Mouse (Mus musculus): Measurements from ENCODE around the gene Plcl1.

Plcl1 gene

DNA sequence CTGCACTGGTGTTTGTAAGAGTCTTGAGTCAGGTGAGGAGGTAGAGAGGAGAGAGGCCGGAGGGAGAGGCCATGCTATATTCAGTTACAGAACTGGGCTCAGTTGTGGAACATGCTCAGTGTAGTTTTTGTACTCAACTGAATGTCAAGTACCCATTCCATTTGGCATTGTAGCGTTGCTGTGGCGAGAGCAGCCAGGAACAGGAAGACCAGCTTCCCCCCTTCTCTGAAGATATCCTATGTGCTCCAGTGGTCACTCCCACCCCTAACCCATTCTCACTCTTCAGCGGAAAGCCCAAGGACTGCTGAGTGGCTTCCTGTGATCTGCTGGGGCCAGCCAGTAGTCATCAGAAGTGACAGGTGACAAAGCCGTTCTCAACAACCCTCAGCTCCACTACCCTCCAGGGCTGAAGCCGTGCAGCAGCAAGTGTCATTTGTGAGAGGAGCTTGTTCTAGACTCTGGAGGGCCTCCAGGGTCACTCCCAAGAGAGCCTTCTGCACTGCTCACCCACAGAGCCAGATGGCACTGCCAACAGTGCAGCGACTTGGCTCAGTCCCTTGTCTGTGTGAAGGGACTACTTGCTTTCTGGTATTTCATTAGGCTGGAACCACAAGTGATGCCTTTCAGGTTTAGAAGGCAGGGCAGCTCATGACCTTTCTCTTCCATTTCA is 213.0 kb downstream of the Plcl1 start:
- DNase-seq, result peak; percentile 13

DNA sequence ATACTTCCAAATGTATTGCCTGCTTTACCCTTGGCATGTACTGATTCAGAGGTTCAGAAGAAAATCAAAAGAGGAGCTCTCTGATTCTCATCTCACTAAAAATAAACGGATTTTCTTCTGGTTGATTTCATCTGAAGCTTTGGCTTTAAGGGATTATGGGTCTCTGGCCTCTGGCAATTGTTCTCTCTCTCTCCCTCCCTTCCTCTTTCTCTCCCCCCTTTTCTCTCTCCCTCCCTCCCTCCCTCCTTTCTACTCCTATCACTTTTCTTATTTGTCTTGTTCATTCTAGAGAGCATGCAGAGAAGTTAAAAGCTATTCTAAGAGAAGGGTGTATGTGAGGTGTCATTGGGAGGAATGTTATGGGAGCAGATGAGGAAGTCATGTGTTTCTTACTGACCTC is 225.8 kb downstream of the Plcl1 start:
- peak; percentile 59 for DNase-seq

DNA sequence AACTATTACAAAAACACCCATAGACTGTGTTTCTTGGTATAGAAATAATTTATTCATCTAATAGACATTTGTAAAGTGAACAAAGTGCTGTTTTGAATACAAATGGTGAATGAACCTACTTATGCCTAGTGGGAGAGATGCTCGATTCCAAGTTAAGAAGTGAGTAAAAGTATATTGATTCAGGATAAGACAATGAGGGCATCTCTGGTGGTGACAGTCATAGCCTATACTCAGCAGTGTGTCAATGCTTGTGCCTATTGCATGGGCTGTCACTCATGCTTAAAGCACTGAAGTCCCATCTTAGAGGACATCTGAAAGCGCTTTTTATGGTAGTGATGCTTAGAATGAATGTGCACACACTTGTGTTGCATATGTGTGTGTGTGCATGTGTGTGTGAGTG is 226.3 kb downstream of the Plcl1 start:
- DNase-seq, result no peak

DNA sequence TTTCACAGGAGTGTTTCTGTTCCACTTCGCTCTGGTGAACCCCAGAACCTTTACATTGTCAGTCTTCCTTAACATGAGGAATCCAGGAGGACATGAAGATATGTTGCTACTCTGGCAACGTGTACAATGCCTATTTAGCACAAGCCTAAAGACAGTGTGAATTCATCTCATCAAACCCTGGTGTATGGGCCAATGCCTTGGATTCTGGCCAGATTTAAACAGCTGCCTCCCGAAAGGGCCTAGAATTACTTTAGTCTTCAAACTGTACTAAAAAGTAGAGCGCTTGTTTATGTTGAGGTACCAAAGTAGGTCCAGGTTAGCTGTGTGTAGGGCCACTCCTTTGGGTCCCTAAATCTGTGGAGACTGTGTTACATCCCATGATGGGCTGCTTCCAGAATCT is 227.6 kb downstream of the Plcl1 start:
- DNase-seq, result no peak

DNA sequence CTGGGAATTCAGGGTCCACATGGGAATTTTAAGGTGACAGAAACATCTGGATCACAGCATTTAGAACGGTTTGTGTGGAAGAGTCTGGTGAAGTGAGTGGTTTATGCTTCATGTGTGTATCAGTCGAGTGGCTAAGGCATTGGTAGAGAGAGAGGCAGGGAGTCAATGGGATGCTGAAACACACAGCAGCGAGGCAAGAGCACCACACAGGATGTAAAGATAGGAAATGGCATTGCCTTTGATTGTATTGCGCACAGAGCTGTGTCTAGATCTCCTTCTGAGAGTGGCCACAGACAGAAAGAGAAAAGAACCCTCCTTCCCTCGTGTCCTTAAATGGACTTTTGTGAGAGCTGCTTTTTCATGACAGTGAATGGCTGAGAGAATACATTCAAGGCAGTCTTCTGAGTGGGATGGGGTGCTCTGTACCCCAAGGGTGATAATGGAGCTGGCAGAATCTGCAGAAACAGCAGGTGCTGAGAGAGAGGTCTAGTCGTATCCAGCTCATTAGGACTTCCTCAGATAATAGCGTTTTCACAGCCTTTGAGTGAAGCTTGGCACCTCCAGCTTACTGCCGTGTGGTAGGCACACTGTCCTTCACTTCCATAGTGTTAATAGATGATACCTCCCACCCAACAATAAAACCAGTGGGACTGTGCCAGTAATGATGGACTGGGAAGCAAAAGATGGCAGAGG is 253.9 kb downstream of the Plcl1 start:
- no peak for DNase-seq

DNA sequence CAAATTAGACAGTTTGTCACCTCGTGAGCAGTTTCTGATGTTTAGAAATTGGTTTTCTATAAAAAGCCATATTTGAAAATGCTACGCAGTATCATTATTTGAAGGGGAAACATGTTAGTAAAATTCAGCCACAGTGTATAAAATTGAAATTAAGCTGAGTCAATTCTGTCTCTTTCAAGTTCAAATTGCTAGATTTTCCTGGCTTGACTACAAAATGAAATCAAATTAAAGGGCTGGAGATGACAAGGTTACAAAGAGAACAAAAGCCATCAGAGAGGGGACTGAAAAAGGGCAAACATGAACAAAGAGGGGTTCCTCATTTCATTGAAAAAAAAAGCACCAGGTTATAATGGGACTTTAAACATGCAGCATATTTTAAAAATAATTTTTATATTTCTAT is 255.7 kb downstream of the Plcl1 start:
- no peak for DNase-seq

DNA sequence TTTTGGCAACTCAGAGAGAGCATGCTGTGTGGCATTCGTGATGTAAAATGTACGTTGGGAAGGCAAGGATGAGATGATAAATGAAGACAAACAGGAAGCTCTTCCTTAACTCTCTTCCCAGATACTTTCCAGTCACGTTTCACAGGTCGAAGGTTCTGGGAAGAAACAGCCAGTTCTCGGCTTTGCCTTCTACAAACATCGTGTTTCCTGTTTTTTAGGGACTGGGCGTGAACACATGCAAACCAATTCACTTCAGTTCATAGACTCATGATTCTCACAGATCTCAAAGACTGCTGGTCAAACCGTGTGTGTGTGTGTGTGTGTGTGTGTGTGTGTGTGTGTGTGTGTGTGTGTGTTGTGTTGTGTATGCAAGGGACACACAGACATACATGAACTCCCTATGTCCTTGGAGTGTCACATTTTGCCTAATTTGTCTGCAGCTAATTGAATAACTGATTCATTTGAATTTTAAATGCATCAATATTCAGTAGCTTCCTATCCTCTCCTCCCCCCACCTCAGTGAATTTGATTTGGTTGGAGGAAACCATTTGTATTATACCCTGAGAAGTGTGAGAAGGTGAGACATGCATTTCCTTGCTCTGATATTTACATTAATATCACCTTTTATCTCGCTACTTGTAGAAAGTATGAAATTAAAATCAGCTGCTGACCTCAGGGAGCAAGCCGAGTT is 259.6 kb downstream of the Plcl1 start:
- no peak for DNase-seq

DNA sequence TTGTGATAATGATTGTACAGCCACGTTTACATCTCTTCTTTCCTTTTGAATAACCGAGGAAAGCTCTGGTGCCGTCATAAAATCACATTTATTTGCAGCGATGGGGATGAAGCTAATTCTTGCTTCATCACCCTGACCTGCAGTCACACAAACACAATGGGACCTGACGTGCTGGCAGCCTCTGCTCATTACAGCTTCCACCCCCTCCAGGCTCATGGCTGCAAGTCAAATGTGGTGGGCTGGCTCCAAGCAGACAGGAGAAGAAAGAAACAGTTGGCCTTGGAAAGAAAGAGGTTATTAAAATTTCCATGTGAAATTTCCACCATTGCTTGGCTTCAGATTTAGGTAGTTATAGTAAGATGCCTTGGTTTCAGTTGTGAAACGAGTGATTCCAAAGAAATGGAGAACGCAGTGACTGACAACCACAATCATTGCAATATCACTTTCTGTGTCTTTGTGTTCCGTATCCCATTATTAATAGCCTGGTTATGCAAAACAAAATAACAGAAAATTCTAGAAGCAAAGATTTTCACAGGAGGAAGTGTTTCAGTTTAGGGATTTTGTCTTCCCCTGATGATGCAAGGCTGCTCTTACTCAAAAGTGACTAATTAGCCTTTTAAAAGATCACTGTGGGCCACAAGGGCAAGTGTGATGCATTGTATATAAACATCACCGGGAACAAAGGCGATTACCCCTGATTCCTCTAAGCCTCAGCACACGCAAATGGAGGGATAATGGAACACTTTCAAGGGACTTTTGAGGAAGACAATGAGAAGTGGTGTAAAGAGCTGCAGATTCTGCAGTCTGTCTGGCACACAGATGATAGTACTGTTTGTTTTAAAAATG is 260.3 kb downstream of the Plcl1 start:
- peak; percentile 72 for DNase-seq

DNA sequence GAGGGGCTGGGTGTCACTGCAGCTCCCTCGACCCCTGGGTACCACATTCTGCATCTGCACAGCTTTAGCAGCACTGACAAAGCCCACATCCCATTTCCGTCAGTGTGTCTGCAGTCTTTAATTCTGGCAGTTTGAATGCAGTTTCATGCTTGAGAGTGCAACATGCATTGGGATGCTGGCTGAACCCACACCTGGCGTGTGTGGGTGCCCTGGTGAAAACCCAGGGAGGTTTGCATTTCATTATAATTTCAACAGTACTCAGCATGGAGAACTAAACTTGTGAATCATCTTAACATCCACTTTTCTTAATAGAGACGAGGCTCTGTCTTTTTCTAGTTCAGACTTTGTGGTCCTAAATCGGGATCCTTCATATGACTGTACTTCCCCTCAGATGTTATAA is 261.1 kb downstream of the Plcl1 start:
- no peak for DNase-seq

DNA sequence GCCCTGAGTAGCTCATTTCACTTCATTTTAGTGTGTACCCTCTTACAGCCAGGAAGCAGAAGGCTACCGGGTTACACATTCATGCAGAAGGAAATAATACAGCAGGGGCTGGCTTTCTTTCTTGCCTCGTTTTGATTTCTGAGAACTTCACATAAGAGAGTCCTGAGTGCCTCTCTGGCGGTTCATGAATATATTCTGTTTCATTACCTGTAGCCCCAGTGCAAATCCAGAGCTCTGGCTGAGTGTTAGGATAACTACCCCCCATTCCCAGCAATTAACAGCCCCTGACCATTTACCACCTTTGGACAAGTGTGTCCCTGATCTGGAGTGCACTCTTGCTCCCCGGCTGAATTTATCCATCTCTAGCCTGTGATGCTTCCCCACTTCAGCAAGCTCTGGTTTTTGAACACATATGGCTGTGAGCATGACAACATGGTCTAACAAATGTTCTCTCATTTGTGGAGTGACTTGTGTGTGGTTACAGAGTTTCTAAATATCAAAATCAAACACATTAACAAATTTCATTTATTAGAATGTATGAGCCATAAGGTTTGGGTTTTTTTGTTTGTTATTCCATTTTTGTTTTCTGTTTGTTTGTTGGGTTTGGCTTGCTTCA is 263.0 kb downstream of the Plcl1 start:
- DNase-seq, result no peak

DNA sequence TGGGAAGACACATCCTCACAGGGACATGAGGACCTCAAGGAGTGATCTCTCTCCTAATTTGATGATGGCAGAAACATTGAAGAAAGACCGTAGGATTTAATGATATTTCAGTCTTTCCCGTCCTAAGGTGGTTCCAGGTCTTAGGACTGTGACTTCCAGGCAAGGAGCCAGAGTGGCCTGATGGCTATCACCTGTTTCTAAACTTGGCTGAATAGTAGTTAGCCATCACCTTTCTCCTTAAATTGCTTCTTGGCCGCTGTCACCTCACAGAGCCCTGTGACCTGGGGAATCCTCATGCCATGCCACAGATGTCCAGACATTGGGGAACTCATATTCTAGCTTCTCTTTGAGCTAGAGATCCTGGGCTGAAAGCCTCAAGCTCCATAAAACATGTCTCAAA is 277.0 kb downstream of the Plcl1 start:
- no peak for DNase-seq

DNA sequence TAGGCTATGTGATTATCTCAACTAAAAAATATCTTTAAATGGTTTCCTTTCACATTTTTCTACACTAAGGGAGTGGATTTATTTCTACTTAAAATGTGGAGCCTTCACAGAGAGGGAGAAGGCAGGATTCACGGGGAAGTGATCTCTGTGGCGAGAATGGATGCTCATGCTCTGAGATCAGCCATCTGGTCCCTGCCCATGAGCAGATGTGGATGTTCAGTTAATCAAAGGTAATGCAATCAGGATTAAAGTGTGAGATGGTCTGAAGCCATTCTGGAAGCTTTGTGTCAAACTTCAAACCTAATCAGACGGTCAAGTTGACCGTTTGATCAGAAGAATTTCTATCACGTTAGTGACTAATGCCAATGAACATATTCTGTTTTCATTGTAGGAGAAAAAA is 280.5 kb downstream of the Plcl1 start:
- DNase-seq, result peak; percentile 65

DNA sequence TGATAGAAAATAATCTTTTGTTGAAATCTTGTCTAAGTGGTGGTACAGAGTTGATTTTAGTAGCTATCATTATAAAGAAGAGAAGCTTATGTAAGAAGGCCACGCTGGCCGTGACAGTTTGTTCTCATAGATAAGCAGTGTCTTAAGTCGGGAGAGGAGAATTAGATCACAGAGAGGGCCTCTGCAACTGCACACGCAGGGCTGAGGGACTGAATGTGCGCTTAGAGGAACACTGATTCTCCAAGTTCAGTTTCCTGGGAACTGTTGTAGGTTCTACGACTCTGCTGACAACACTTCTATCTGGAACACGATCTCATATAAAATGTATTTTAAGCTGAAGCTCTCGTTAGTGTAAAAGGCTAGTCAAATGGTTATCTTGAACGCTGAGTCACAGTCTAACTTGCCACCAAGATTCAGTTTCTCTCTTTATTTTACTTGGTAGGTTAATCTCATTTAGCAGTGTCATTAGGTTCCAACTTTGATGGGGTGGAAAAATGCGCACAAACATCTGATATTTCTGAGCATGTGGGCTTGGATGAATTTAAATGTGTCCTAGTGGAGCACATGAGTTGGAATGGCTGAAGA is 288.0 kb downstream of the Plcl1 start:
- no peak for DNase-seq

DNA sequence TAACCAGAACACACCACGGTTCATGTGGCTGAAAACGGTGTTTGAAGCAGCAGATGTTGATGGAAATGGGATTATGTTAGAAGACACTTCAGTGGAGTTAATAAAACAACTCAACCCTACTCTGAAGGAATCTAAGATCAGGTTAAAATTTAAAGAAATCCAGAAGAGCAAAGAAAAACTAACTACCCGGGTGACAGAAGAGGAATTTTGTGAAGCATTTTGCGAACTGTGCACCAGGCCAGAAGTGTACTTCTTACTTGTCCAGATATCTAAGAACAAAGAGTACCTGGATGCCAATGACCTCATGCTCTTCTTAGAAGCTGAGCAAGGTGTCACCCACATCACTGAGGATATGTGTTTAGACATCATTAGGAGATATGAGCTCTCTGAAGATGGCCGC is 290.5 kb downstream of the Plcl1 start:
- no peak for DNase-seq

DNA sequence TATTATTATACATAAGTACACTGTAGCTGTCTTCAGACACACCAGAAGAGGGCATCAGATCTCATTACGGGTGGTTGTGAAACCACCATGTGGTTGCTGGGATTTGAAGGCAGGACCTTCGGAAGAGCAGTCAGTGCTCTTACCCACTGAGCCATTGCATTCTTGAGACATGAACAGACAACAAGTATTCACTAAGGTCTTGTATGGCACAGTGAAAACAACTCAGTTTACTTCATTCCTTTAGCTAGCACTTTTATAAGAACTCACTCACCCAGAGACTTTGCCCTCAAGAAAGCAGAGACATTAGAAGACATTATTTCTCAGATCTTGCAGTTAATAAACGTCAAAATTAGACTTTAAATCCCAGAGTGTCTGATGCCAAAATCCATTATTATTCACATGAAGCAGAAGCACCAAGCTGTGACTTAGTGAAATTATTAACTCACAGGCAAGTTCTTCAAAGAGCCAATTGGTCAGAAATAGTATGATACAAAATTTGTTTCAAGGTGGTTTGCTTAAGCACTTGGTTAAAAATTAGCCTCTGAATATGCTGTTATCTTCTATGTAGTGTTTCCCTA is 293.8 kb downstream of the Plcl1 start:
- no peak for DNase-seq

DNA sequence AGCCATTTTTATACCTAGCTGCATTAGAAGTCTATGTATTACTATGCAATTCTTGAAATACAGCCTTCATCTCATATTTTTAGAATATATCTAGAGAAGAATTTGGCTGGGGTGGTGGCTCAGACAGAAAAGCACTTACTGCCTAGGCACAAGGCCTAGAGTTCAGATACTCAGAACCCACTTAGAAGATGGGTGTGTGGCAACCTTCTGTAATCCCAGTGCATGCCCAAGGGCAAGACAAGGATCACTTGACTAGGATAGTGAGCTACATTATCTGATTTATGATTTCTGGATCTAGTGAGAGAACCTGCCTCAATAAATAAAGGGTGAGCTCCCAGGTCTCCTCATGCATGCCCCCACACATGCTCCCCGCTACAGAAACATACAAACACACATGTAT is 294.3 kb downstream of the Plcl1 start:
- no peak for DNase-seq

DNA sequence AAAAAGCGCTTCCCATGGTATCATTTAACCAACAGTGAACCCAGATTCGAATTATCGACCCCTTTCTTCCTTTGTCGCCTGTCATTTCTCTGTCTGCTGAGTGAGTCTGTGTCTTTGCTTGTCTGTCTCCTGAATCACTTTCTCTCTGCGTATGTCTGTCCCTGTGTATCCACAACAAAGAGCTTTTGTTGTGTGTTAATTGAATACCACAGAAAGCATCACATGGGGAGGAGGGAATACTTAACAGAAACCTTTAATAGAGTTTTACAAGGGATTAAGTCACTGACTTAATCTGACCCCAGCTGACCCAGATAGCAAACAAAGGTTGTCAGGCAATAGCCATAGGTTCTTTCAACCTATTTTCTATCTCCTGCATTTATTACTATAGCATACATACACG is 295.0 kb downstream of the Plcl1 start:
- peak; percentile 53 for DNase-seq

DNA sequence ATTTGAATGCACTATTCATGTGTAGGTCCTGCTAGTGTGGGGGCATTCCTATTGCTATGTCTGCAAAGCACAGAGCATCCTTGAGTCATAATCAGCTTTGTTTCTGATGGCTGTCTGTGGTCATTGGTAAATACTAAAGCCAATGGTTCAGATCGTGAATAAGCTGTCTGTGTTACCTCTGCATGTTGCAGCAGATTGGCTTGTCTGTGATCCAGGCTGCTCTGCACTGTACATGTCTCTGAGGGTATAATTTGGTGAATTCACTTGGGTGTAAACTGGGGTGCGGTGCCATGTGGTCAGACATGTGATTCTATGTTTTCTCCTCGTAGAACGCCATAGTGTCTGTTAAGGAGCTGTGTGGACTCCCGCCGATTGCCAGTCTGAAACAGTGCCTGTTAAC is 295.9 kb downstream of the Plcl1 start:
- no peak for DNase-seq

DNA sequence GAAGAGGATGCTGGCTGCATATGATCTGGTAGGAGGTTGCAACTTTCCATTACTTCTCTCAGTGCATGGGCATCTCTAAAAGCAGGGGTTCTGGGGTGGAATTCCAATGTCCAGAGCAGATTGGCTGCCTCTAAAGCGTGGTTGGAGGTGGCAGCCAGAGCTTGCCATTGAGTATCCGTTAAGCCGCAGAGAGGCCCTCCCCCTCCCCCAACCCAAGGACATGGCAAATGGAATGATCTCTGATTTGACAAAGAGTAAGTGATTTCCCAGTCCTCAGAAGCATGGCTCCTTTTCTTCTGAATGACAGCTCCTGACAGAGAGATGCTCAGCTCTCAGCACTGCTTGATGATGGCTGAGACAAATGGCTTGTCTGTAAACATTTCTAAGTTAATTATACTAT is 296.4 kb downstream of the Plcl1 start:
- peak; percentile 23 for DNase-seq

DNA sequence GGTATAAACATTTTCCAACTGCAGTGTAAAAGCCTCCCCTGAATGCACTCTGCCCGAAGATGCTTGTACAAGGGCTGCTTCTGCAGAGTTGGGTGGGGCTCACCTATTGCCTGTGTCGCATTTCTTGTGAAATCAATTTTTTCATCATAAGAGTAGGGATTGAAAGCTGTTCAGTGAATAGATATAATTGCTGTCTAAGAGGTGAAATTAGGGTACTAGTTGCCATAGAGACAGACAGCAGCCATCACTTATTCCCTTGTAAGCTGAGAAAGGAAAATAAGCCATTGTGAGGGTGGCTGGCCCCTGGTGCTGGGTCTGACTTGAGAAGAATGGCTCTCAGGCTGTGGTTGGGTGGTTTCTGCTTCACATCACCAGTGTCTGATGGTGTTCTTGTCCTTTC is 299.0 kb downstream of the Plcl1 start:
- peak; percentile 53 for DNase-seq

DNA sequence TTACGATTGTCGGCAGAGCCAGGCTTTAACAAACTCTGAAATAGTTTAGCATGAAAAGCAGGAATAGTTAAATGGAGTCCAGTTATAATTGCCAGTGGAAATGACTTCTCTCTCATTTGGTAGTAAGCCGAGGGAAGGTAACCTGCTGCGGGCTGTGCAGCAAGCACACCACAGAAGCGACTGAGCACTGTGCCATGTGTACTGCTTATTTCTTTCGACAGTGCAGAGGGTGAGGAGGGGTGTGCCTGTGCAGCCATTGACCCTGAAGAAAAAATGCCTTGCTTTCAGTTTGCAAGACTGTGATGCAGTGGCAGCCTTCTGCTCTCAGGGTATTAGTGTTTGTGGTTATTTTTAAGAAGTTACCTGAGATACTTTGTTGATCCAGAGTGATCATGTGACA is 299.5 kb downstream of the Plcl1 start:
- peak; percentile 31 for DNase-seq

DNA sequence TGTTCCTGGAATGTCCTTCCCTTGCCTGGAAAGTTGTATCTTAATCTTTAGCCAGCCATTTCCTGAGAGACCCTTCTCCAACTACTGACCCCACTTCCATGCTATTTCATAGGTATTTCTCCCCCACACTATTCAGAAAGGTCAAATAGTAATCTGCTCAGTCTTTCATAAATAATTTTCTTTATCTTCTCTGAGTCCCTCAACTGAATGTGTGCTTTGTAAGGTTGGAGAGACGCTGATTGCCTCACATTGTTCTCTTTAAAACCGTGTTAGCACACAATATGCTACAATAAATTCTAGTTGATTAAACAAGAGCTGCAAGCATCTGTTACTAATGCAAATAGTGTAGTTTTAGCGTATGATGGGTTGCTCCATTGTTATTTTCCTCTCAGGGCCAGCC is 300.0 kb downstream of the Plcl1 start:
- DNase-seq, result peak; percentile 66
